Mouse (Mus musculus) cerebellum, adult (tissue): ENCODE measurements around the gene Ndufa3.

ENCODE experiments used
- ATAC-seq: cut with Nextera tagmentation; 2 replicates; pipeline ENCODE4 v1.9.2; 2017; ENCODE audit warnings: mild to moderate bottlenecking, moderate library complexity, mixed read lengths; ENCODE audit not compliant: insufficient number of reproducible peaks, low FRiP score, low TSS enrichment

Gene Ndufa3

GRCm38 (mm10) chr7:3608668-3609067 is 8.5 kb upstream of the Ndufa3 start:
- ATAC-seq, result no peak

DNA sequence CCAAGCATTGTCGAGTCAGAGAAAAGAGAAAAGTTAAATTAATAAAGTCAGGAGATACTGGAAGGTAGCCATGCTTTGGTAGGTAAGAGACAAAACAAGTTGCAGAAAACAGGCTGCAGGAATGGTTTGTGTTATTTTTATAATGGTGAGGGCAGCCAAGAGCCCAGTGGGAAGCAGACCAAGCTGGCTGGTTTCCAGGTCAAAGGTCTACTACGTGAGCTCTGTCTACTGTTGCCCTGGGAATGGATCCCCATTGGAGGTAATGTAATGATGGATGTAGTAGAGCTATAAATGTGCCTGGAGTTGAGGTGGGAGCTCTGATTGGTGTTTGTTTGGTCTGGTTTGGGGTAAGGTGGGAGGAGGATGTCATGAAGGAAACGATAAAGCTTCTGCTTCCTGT is 8.1 kb upstream of the Ndufa3 start:
- ATAC-seq, result no peak

GRCm38 (mm10) chr7:3610437-3610836 is 6.7 kb upstream of the Ndufa3 start:
- ATAC-seq, result no peak

GRCm38 (mm10) chr7:3611006-3611405 is 6.2 kb upstream of the Ndufa3 start:
- ATAC-seq, result no peak

GRCm38 (mm10) chr7:3614021-3614420 is 3.2 kb upstream of the Ndufa3 start:
- ATAC-seq, result no peak

- no peak for ATAC-seq
Measured at GRCm38 (mm10) chr7:3616057-3616388, 1.1 kb upstream of the Ndufa3 start, which contains the start of gene Oscar. Gene Oscar (minus strand): TSS chr7:3616157.

GRCm38 (mm10) chr7:3616389-3617241 is 558 bp upstream of the Ndufa3 start:
- peak; percentile 36; the same call in 1 of the 2 replicates for ATAC-seq

GRCm38 (mm10) chr7:3629030-3629429 is 11.9 kb downstream of the Ndufa3 start:
- ATAC-seq, result 0 out of 2 replicates have a peak, but pooled peaks have one; percentile 5

GRCm38 (mm10) chr7:3629543-3630477 is 12.6 kb downstream of the Ndufa3 start, which contains the start of the genes Tfpt and Prpf31:
Gene Tfpt (minus strand): TSS chr7:3629929.
Gene Prpf31 (plus strand): TSS chr7:3629985.
- peak; percentile 80 for ATAC-seq

- ATAC-seq, result no peak
Measured at GRCm38 (mm10) chr7:3630478-3630815, 13.3 kb downstream of the Ndufa3 start.

- ATAC-seq, result no peak
Measured at GRCm38 (mm10) chr7:3643412-3643811, 26.2 kb downstream of the Ndufa3 start.

GRCm38 (mm10) chr7:3643843-3644242 is 26.7 kb downstream of the Ndufa3 start:
- ATAC-seq, result no peak

DNA sequence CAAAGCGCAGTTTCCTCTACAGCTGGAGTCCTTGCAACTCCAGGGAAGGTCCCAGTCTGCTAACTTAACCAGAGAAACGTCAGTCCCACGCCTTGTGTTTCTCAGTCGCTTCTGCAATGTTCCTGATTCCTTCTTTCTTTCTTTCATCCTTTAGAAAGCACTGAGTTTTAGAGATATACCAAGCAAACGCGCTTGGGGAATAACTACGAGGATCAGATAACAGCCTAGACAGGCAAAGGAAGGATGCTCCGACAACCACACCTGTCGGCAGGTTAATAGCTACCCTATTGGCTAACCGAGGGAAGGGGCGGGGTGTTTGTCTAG is 27.1 kb downstream of the Ndufa3 start:
- ATAC-seq, result no peak

DNA sequence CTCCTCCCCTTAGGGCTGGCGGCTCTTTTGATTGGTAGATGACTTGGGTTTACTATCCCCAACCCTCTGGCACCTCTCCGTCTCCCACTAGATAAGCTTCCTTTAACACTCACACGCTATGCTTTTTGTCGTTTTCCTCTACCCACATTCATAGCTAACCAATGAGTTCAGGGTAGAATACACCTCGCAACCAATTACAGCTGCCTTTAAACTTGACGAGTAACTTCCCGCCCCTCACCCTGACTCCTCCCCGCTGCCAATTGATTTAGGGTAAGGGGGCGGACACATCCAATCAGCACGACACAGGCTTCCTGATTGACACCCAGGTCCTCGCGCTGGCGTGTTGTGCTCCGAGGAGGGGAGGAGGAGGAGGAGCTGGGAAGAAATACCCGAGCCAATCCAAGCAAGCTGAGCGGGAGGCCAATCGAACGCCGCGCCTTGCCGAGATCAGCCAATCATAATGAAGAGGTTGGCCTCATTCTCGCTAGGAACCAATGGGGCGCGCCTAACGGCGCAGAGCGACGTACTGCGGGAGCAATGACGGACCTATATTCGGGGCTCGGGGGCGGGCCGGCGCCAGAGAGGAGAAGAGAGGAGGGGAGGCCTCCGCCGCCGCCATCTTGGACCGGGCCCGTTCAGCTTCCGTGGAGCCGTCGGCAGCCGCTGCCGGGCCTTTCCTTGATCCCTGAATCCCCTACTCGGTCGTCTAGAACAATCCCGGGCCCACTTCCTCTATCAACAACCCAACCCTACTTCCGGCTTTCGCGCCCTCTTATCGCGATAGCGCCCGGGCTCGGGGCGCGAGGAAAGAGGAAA is 27.7 kb downstream of the Ndufa3 start, which contains the start of gene Cnot3:
Cnot3 (plus strand) TSS at position 597 of the 816 bp plus-strand sequence.
- peak; percentile 96 for ATAC-seq

DNA sequence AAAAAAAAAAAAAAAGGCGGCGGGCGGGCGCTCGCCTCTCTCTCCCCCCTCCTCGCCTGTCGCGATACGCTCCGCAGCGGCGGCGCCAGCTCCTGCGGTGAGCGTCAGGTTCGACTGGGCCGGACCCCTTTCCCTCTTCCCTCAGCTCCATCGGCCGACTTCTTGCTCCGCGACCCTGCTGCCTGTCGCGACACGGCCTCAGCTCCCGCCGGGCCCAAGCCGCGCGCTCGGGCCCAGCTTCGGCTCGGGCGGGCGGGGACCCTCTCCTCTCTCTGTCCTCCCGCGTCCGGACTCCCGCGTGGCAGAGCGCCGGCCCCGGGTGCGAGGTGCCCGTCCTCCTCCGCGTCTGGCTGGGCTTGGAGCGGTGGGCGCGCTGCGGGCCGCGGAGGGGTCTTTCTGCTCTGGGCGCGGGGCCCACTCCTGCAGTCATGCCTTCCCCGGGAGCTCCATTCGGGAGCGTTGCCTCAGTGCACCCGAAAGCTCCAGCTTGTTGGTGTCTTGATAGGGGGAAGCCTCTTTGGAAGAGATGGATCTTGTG is 28.4 kb downstream of the Ndufa3 start:
- 0 out of 2 replicates have a peak, but pooled peaks have one; percentile 1 for ATAC-seq

DNA sequence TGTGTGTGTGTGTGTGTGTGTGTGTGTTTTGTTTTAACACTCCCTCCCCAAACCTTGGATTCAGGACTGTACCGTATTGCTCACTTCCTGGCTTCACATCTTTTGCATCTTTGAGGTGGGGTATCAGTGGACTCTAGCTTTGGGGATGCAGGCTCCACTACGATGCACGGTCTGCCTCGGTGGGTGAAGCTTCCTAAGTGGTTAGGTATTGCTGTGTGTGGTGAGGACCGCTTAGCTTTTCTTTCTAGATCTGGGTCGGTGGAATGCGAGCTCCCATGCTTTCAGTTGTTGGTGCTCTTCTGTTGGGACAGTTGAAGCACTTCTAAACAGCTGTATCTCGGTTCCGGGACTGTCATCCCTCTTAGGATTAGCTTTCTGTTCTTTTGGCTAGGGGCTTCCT is 29.0 kb downstream of the Ndufa3 start:
- no peak for ATAC-seq

DNA sequence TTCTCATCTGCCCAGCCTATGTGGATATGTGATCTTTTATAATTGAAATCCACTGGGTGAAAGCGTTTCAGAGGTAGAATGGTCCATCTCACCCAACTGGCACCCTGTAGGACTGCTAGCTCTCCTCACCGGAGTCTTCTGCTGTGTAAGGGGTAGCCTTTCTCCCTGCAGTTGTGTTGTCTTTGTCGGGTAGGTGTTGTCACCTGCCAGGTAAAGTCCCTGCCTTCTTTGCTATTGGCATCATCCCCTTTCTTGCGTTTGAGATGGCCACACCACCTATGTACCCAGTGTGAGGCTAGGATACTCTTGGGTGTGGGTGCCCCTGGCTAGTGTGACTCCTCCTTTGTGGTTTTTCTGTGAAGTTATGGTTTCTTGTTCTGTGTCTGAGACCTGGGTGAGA is 29.5 kb downstream of the Ndufa3 start:
- no peak for ATAC-seq

DNA sequence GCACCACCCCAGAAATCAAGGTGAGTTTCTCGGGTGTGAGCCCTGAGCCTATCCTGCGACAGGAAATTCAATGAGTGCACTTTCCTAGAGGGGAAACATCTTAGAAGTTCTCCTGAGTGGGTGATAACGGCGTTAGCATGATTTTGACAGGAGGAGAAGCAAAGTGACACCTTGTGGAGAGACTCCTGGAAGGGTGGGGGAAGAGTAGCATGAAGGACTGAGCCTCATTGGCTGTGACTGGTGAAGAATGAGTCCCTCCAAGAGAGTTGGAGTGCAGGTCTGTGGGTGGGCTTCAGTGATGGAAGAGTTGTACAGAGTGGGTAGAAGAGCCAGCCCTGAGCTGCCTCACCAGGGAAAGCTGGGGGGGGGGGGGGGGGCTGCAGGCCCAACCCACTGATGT is 39.8 kb downstream of the Ndufa3 start:
- ATAC-seq, result no peak

GRCm38 (mm10) chr7:3658578-3658977 is 41.4 kb downstream of the Ndufa3 start:
- no peak for ATAC-seq
